ENCODE assay signal across 8 mouse cellular contexts in genomic region chr11:23255053-23255426, GRCm38 (mm10). TPM values are rescaled to one million over a fixed set of nuclear protein-coding genes. Genes with fewer than 3 reads are reported as not detected.
DNase-seq lines count a peak whose midpoint lies in the region; ATAC-seq and TF ChIP-seq lines count a peak whose summit lies in the region.

No protein-coding gene starts in this region.

- no peak for ATAC-seq in heart, embryonic 16.5 days (replicated peaks; ENCODE audit: extremely low read depth, insufficient read depth, low FRiP score)
- peak; percentile 13 for ATAC-seq in Patski
- ATAC-seq in hindbrain, embryonic 11.5 days (ENCODE audit: low FRiP score) = no peak
- ATAC-seq in midbrain, embryonic 12.5 days (ENCODE audit: low FRiP score, low read depth) = no peak
- ATAC-seq in activated CD4-positive, CD25-positive, alpha-beta regulatory T cell, adult 4 months = no peak

- peak overlapping the region; percentile 94 for H3K27ac ChIP-seq in heart, embryonic 16.5 days (ENCODE audit: low read length)
- peak overlapping the region; percentile 89 for H3K27ac ChIP-seq in hindbrain, embryonic 11.5 days (ENCODE audit: low read depth, low read length)
- H3K27ac ChIP-seq in midbrain, embryonic 12.5 days (replicated peaks) = peak overlapping the region; percentile 90

- H3K4me2 ChIP-seq in heart, embryonic 16.5 days (ENCODE audit: low read depth, low read length) = peak overlapping the region; percentile 80
- peak overlapping the region; percentile 56 for H3K4me2 ChIP-seq in hindbrain, embryonic 11.5 days (replicated peaks; ENCODE audit: low read depth, low read length)
- peak overlapping the region; percentile 53 for H3K4me2 ChIP-seq in midbrain, embryonic 12.5 days (replicated peaks)

- intact Hi-C loops in heart, postnatal 36 days (cut with DNase I) = loop anchor here (5.0 kb wide), 3 partner anchors 43 to 968 kb away; partner anchors contain the start of gene Tmem17

- no peak for DNase-seq in heart, postnatal 36 days
- DNase-seq in Patski (ENCODE audit: low read depth, low spot score) = no peak
- DNase-seq in hindbrain, embryonic 11.5 days (ENCODE audit: low spot score) = no peak
- no peak for DNase-seq in cerebellum, postnatal 25 days
- DNase-seq in layer of hippocampus, adult 9-11 months = no peak

- in situ Hi-C loops in Patski (cut with MboI; ENCODE audit: low pct_unique_long_range_greater_than_20kb) = no loop called here

- CTCF ChIA-PET in Patski (lab: Charles Lee) = no interaction called here

- H3K4me1 ChIP-seq in heart, embryonic 16.5 days (ENCODE audit: control insufficient read depth, insufficient read depth, low read length) = peaks cover 18% of the 10 kb centered on the region
- 0 out of 2 replicates have a peak, but pooled peaks cover 2% of the 10 kb centered on the region for H3K4me1 ChIP-seq in hindbrain, embryonic 11.5 days (replicated peaks; ENCODE audit: control insufficient read depth, insufficient read depth, low read length)
- H3K4me1 ChIP-seq in midbrain, embryonic 12.5 days = peaks cover 15% of the 10 kb centered on the region

- no peaks in the 10 kb centered on the region for H3K9me3 ChIP-seq in heart, embryonic 16.5 days (replicated peaks; ENCODE audit: control insufficient read depth, low read length)
- H3K9me3 ChIP-seq in hindbrain, embryonic 11.5 days (ENCODE audit: control insufficient read depth, low read length) = no peaks in the 10 kb centered on the region
- H3K9me3 ChIP-seq in midbrain, embryonic 12.5 days = no peaks in the 10 kb centered on the region

- no peaks in the 10 kb centered on the region for H3K36me3 ChIP-seq in heart, embryonic 16.5 days (ENCODE audit: control insufficient read depth, insufficient read depth)
- no peaks in the 10 kb centered on the region for H3K36me3 ChIP-seq in hindbrain, embryonic 11.5 days (ENCODE audit: control insufficient read depth, insufficient read depth, low read length)
- no peaks in the 10 kb centered on the region for H3K36me3 ChIP-seq in midbrain, embryonic 12.5 days

- TF ChIP-seq CTCF in Patski (IDR thresholded peaks at IDR 0.05) = no peak

- peak overlapping the region; percentile 93 for H3K9ac ChIP-seq in heart, embryonic 16.5 days (ENCODE audit: low read length)
- peak overlapping the region; percentile 71 for H3K9ac ChIP-seq in hindbrain, embryonic 11.5 days (ENCODE audit: low read depth, low read length)
- peak overlapping the region; percentile 70 for H3K9ac ChIP-seq in midbrain, embryonic 12.5 days (replicated peaks)

- no peaks in the 10 kb centered on the region for H3K27me3 ChIP-seq in heart, embryonic 16.5 days (ENCODE audit: control insufficient read depth, insufficient read depth, low read length)
- no peaks in the 10 kb centered on the region for H3K27me3 ChIP-seq in Patski
- no peaks in the 10 kb centered on the region for H3K27me3 ChIP-seq in hindbrain, embryonic 11.5 days (ENCODE audit: control insufficient read depth, insufficient read depth, low read length)
- H3K27me3 ChIP-seq in midbrain, embryonic 12.5 days = no peaks in the 10 kb centered on the region

- POLR2A ChIA-PET in Patski (lab: Charles Lee) = interaction anchor here (0.6 to 1.5 kb wide), 2 partner anchors 147 to 247 kb away, joined by 3 to 5 read pairs; partner anchors contain the start of gene Fam161a

- WGBS in heart, embryonic 16.5 days = 2% methylated on average over 24 of the region's 24 CpGs
- 1% methylated on average over 23 of the region's 24 CpGs for WGBS in hindbrain, embryonic 11.5 days
- WGBS in midbrain, embryonic 12.5 days = under 1% methylated on average over 24 of the region's 24 CpGs

- peak overlapping the region; percentile 97 for H3K4me3 ChIP-seq in heart, embryonic 16.5 days (ENCODE audit: low read length)
- peak overlapping the region; percentile 84 for H3K4me3 ChIP-seq in hindbrain, embryonic 11.5 days (ENCODE audit: low read depth, low read length)
- H3K4me3 ChIP-seq in midbrain, embryonic 12.5 days = peak overlapping the region; percentile 93

RNA-seq across cellular contexts. Expression of gene Xpo1, which starts 0.8 kb away (rescaled TPM):
- 49.5 and 53.1 TPM in 2 replicates for polyA plus RNA-seq in heart, embryonic 16.5 days (2015; fragmentation: Nextera tagmentation; extraction: Ambion mirVana)
- total RNA-seq in heart, postnatal 36 days (2021) = 10 to 100 TPM; 32.5 to 36.7 TPM
- 85.3 TPM for polyA plus RNA-seq in Patski (2021)
- polyA plus RNA-seq in hindbrain, embryonic 11.5 days (2014; fragmentation: Nextera tagmentation; extraction: Ambion mirVana) = 148 and 161 TPM in 2 replicates
- polyA plus RNA-seq in midbrain, embryonic 12.5 days (2016; fragmentation: Nextera tagmentation; extraction: Ambion mirVana) = 155 and 164 TPM in 2 replicates
- 10 to 100 TPM; 43.2 to 44.2 TPM for polyA plus RNA-seq in activated CD4-positive, CD25-positive, alpha-beta regulatory T cell, adult 4 months (2017; shearing (Covaris generic))

RNA-seq across cellular contexts. Expression of gene Usp34, which starts 51.7 kb away (rescaled TPM):
- 12.8 and 13.1 TPM in 2 replicates for polyA plus RNA-seq in heart, embryonic 16.5 days (2015; fragmentation: Nextera tagmentation; extraction: Ambion mirVana)
- 10 to 100 TPM; 37.1 to 40.4 TPM for total RNA-seq in heart, postnatal 36 days (2021)
- polyA plus RNA-seq in Patski (2021) = 49.4 TPM
- 37.9 and 48.3 TPM in 2 replicates for polyA plus RNA-seq in hindbrain, embryonic 11.5 days (2014; fragmentation: Nextera tagmentation; extraction: Ambion mirVana)
- 29.5 and 36.5 TPM in 2 replicates for polyA plus RNA-seq in midbrain, embryonic 12.5 days (2016; fragmentation: Nextera tagmentation; extraction: Ambion mirVana)
- 10 to 100 TPM; 34.0 to 43.9 TPM for polyA plus RNA-seq in activated CD4-positive, CD25-positive, alpha-beta regulatory T cell, adult 4 months (2017; shearing (Covaris generic))
